Mouse (Mus musculus) fat pad, adult 2 months (tissue): Measurements from ENCODE around the gene Cbx6.

Experiments
- DNase-seq: peaks from one replicate; pipeline ENCODE4 v3.0.0-alpha.2; 2011; ENCODE audit warnings: low read depth, low spot score; ENCODE audit errors: extremely low read depth

Gene Cbx6

GRCm38 (mm10) chr15:79804352-79805071 lies 30.0 kb downstream of the Cbx6 start, which contains the start of gene Nptxr:
Nptxr (minus strand) TSS chr15:79804766.
- DNase-seq: no peak

GRCm38 (mm10) chr15:79803533-79804351 lies 30.7 kb downstream of the Cbx6 start:
- no peak for DNase-seq

- no peak for DNase-seq
Measured at GRCm38 (mm10) chr15:79802304-79802703, 32.2 kb downstream of the Cbx6 start.

- no peak for DNase-seq
Measured at GRCm38 (mm10) chr15:79801646-79802045, 32.8 kb downstream of the Cbx6 start.

- no peak for DNase-seq
Measured at GRCm38 (mm10) chr15:79800701-79801100, 33.8 kb downstream of the Cbx6 start.

- no peak for DNase-seq
Measured at GRCm38 (mm10) chr15:79798591-79798990, 35.9 kb downstream of the Cbx6 start.

- DNase-seq: no peak
Measured at GRCm38 (mm10) chr15:79797680-79798079, 36.8 kb downstream of the Cbx6 start.

- no peak for DNase-seq
Measured at GRCm38 (mm10) chr15:79797096-79797495, 37.4 kb downstream of the Cbx6 start.

- no peak for DNase-seq
Measured at GRCm38 (mm10) chr15:79796256-79796655, 38.2 kb downstream of the Cbx6 start.

GRCm38 (mm10) chr15:79794173-79794572 lies 40.3 kb downstream of the Cbx6 start:
- no peak for DNase-seq

- DNase-seq: no peak
Measured at GRCm38 (mm10) chr15:79793076-79793475, 41.4 kb downstream of the Cbx6 start.

- DNase-seq: no peak
Measured at GRCm38 (mm10) chr15:79792455-79792854, 42.0 kb downstream of the Cbx6 start.

GRCm38 (mm10) chr15:79791502-79791901 lies 43.0 kb downstream of the Cbx6 start:
- DNase-seq: no peak

GRCm38 (mm10) chr15:79790905-79791304 lies 43.6 kb downstream of the Cbx6 start:
- DNase-seq: no peak

GRCm38 (mm10) chr15:79790111-79790510 lies 44.4 kb downstream of the Cbx6 start:
- no peak for DNase-seq

GRCm38 (mm10) chr15:79787815-79788214 lies 46.7 kb downstream of the Cbx6 start:
- DNase-seq: no peak

- DNase-seq: no peak
Measured at GRCm38 (mm10) chr15:79785056-79785455, 49.4 kb downstream of the Cbx6 start.

GRCm38 (mm10) chr15:79777749-79778148 lies 56.7 kb downstream of the Cbx6 start, which contains the start of gene Dnal4:
Dnal4 (minus strand) TSS chr15:79777849.
- DNase-seq: no peak

GRCm38 (mm10) chr15:79775662-79776061 lies 58.8 kb downstream of the Cbx6 start:
- DNase-seq: no peak

- DNase-seq: peak; percentile 93
Measured at GRCm38 (mm10) chr15:79774117-79775027, 60.1 kb downstream of the Cbx6 start.
